Mouse (Mus musculus) neural tube, embryonic 13.5 days (tissue): ENCODE data around the gene Pgm2. TPM values are rescaled to one million over a fixed set of nuclear protein-coding genes. Genes with fewer than 3 reads are reported as not detected.
A peak's percentile ranks its signal among the peaks of the same experiment; 100 is the strongest.

Experiments used
- ATAC-seq: fragments of 200-750 bp; cut with Nextera tagmentation; 2 replicates; pipeline ENCODE4 v1.8.0; 2017; ENCODE audit warnings: low read depth, mild to moderate bottlenecking, moderate TSS enrichment, moderate library complexity
- H3K27ac ChIP-seq: fragments of 300-500 bp; sonication (generic); replicated peaks from 2 replicates; pipeline ENCODE4 v1.5.1; 2015; ENCODE audit warnings: moderate library complexity, mild to moderate bottlenecking, inconsistent platforms
- H3K27me3 ChIP-seq: fragments of 300-500 bp; sonication (generic); 2 replicates; pipeline ENCODE4 v1.6.1; 2015; ENCODE audit warnings: mild to moderate bottlenecking, inconsistent platforms
- H3K36me3 ChIP-seq: fragments of 300-500 bp; sonication (generic); 2 replicates; pipeline ENCODE4 v1.6.1; 2015; ENCODE audit warnings: mild to moderate bottlenecking, inconsistent platforms
- H3K4me1 ChIP-seq: fragments of 300-500 bp; sonication (generic); replicated peaks from 2 replicates; pipeline ENCODE4 v1.6.1; 2015; ENCODE audit warnings: inconsistent platforms
- H3K4me2 ChIP-seq: fragments of 300-500 bp; sonication (generic); 2 replicates; pipeline ENCODE4 v1.6.1; 2015; ENCODE audit warnings: inconsistent platforms, mild to moderate bottlenecking, moderate library complexity
- H3K4me3 ChIP-seq: fragments of 300-500 bp; sonication (generic); 2 replicates; pipeline ENCODE4 v1.5.1; 2015; ENCODE audit warnings: mild to moderate bottlenecking, inconsistent platforms
- H3K9ac ChIP-seq: fragments of 300-500 bp; sonication (generic); 2 replicates; pipeline ENCODE4 v1.6.1; 2015; ENCODE audit warnings: moderate library complexity, mild to moderate bottlenecking, inconsistent platforms
- H3K9me3 ChIP-seq: fragments of 300-500 bp; sonication (generic); 2 replicates; pipeline ENCODE4 v1.6.1; 2016; ENCODE audit warnings: inconsistent platforms
- WGBS: fragments of 180-500 bp; shearing (Covaris S2); methylation state at CpG from one replicate; pipeline ENCODE4 v1.1.7; 2015; 5-methylcytosine and 5-hydroxymethylcytosine counted together
- polyA plus RNA-seq: library from polyadenylated mRNA; unstranded; fragments of >200 nt; fragmentation: Nextera tagmentation; extraction: Ambion mirVana; gene quantifications from 2 replicates; pipeline ENCODE4 v1.2.1, GENCODE M21; 2015

The Pgm2 gene
- polyA plus RNA-seq, 1 experiment from 2014 or later: 25.6 TPM

GRCm38 (mm10) chr5:64078740-64079461 is 13.8 kb upstream of the Pgm2 start:
- H3K27me3 ChIP-seq: no peaks in the 10 kb centered on the region
- no peak overlapping the region for H3K4me3 ChIP-seq
- H3K27ac ChIP-seq: no peak overlapping the region
- peak; percentile 8; the same call in 1 of the 2 replicates for ATAC-seq
- no peaks in the 10 kb centered on the region for H3K9me3 ChIP-seq
- H3K36me3 ChIP-seq: no peaks in the 10 kb centered on the region
- H3K4me1 ChIP-seq: no peaks in the 10 kb centered on the region
- WGBS: 77% methylated on average over 7 of the region's 7 CpGs
- no peak overlapping the region for H3K9ac ChIP-seq
- H3K4me2 ChIP-seq: no peak overlapping the region

- no peaks in the 10 kb centered on the region for H3K27me3 ChIP-seq
- H3K9ac ChIP-seq: no peak overlapping the region
- no peak overlapping the region for H3K4me2 ChIP-seq
- H3K9me3 ChIP-seq: no peaks in the 10 kb centered on the region
- H3K36me3 ChIP-seq: no peaks in the 10 kb centered on the region
- H3K4me1 ChIP-seq: no peaks in the 10 kb centered on the region
- H3K4me3 ChIP-seq: no peak overlapping the region
- no peak for ATAC-seq
- WGBS: 80% methylated on average over 4 of the region's 4 CpGs
- H3K27ac ChIP-seq: no peak overlapping the region
Observed at GRCm38 (mm10) chr5:64079462-64079817, 13.3 kb upstream of the Pgm2 start.

- H3K4me2 ChIP-seq: no peak overlapping the region
- H3K9ac ChIP-seq: no peak overlapping the region
- peak; percentile 82 for ATAC-seq
- no peaks in the 10 kb centered on the region for H3K36me3 ChIP-seq
- H3K4me1 ChIP-seq: no peaks in the 10 kb centered on the region
- no peak overlapping the region; the same call in 1 of the 2 replicates for H3K27ac ChIP-seq
- no peaks in the 10 kb centered on the region for H3K9me3 ChIP-seq
- H3K4me3 ChIP-seq: no peak overlapping the region
- 69% methylated on average over 15 of the region's 15 CpGs for WGBS
- H3K27me3 ChIP-seq: no peaks in the 10 kb centered on the region
Observed at GRCm38 (mm10) chr5:64083447-64084359, 9.0 kb upstream of the Pgm2 start.

- H3K27me3 ChIP-seq: no peaks in the 10 kb centered on the region
- no peaks in the 10 kb centered on the region for H3K4me1 ChIP-seq
- H3K36me3 ChIP-seq: no peaks in the 10 kb centered on the region
- WGBS: 96% methylated on average over 9 of the region's 9 CpGs
- H3K4me2 ChIP-seq: no peak overlapping the region
- H3K9ac ChIP-seq: no peak overlapping the region
- ATAC-seq: no peak
- no peak overlapping the region for H3K4me3 ChIP-seq
- H3K27ac ChIP-seq: no peak overlapping the region
- no peaks in the 10 kb centered on the region for H3K9me3 ChIP-seq
Observed at GRCm38 (mm10) chr5:64085405-64085804, 7.3 kb upstream of the Pgm2 start.

GRCm38 (mm10) chr5:64088740-64089139 is 4.0 kb upstream of the Pgm2 start:
- 86% methylated on average over 9 of the region's 9 CpGs for WGBS
- no peaks in the 10 kb centered on the region for H3K36me3 ChIP-seq
- H3K27ac ChIP-seq: no peak overlapping the region
- no peaks in the 10 kb centered on the region for H3K9me3 ChIP-seq
- H3K4me1 ChIP-seq: peaks cover 5% of the 10 kb centered on the region
- H3K4me2 ChIP-seq: no peak overlapping the region
- no peaks in the 10 kb centered on the region for H3K27me3 ChIP-seq
- H3K9ac ChIP-seq: no peak overlapping the region
- no peak overlapping the region for H3K4me3 ChIP-seq
- ATAC-seq: no peak

GRCm38 (mm10) chr5:64093349-64093871 is 660 bp downstream of the Pgm2 start:
- 4% methylated on average over 15 of the region's 15 CpGs for WGBS
- peak overlapping the region; percentile 80 for H3K4me2 ChIP-seq

GRCm38 (mm10) chr5:64095342-64095993 is 2.7 kb downstream of the Pgm2 start:
- 76% methylated on average over 5 of the region's 5 CpGs for WGBS

More at GRCm38 (mm10) chr5:64093349-64093871, 660 bp downstream of the Pgm2 start:
- Histone ChIP-seq H3K4me1 (peaks cover 24% of the 10 kb centered on the region), H3K9ac (peak overlapping the region; percentile 79), H3K36me3 (peaks cover 13% of the 10 kb centered on the region), H3K4me3 (peak overlapping the region; percentile 58), H3K27me3 (no peaks in the 10 kb centered on the region), H3K9me3 (no peaks in the 10 kb centered on the region), H3K27ac (peak overlapping the region; percentile 74)
- ATAC-seq: no peak

GRCm38 (mm10) chr5:64101993-64102716 is 9.4 kb downstream of the Pgm2 start:
- Histone ChIP-seq H3K36me3 (peaks cover 59% of the 10 kb centered on the region), H3K9ac (no peak overlapping the region), H3K27ac (no peak overlapping the region), H3K9me3 (no peaks in the 10 kb centered on the region), H3K4me3 (no peak overlapping the region), H3K4me1 (no peaks in the 10 kb centered on the region), H3K4me2 (no peak overlapping the region), H3K27me3 (no peaks in the 10 kb centered on the region)
- ATAC-seq: no peak
- WGBS: 68% methylated on average over 9 of the region's 9 CpGs

More at GRCm38 (mm10) chr5:64095342-64095993, 2.7 kb downstream of the Pgm2 start:
- Histone ChIP-seq H3K4me2 (no peak overlapping the region), H3K27ac (no peak overlapping the region), H3K27me3 (no peaks in the 10 kb centered on the region), H3K4me3 (no peak overlapping the region), H3K36me3 (peaks cover 20% of the 10 kb centered on the region), H3K9me3 (no peaks in the 10 kb centered on the region), H3K9ac (no peak overlapping the region), H3K4me1 (peaks cover 24% of the 10 kb centered on the region)
- ATAC-seq: no peak

- Histone ChIP-seq H3K27me3 (no peaks in the 10 kb centered on the region), H3K36me3 (peaks cover 60% of the 10 kb centered on the region), H3K9ac (no peak overlapping the region), H3K4me1 (no peaks in the 10 kb centered on the region), H3K27ac (no peak overlapping the region), H3K4me2 (no peak overlapping the region), H3K4me3 (no peak overlapping the region), H3K9me3 (no peaks in the 10 kb centered on the region)
- no peak for ATAC-seq
- WGBS: 22% methylated on average over 7 of the region's 7 CpGs
Observed at GRCm38 (mm10) chr5:64102717-64103075, 9.9 kb downstream of the Pgm2 start.

GRCm38 (mm10) chr5:64107596-64108289 is 15.0 kb downstream of the Pgm2 start:
- H3K27me3 ChIP-seq: no peaks in the 10 kb centered on the region
- no peaks in the 10 kb centered on the region for H3K4me1 ChIP-seq
- 88% methylated on average over 11 of the region's 11 CpGs for WGBS
- H3K4me2 ChIP-seq: no peak overlapping the region
- H3K9me3 ChIP-seq: no peaks in the 10 kb centered on the region
- no peak overlapping the region for H3K27ac ChIP-seq
- H3K9ac ChIP-seq: no peak overlapping the region
- H3K36me3 ChIP-seq: peaks cover 85% of the 10 kb centered on the region
- ATAC-seq: no peak
- H3K4me3 ChIP-seq: no peak overlapping the region

GRCm38 (mm10) chr5:64109217-64109616 is 16.5 kb downstream of the Pgm2 start:
- H3K4me1 ChIP-seq: no peaks in the 10 kb centered on the region
- ATAC-seq: no peak
- H3K9me3 ChIP-seq: no peaks in the 10 kb centered on the region
- 68% methylated on average over 3 of the region's 3 CpGs for WGBS
- no peak overlapping the region for H3K27ac ChIP-seq
- H3K36me3 ChIP-seq: peaks cover 88% of the 10 kb centered on the region
- no peak overlapping the region for H3K4me2 ChIP-seq
- H3K9ac ChIP-seq: no peak overlapping the region
- no peaks in the 10 kb centered on the region for H3K27me3 ChIP-seq
- H3K4me3 ChIP-seq: no peak overlapping the region
